Mouse (Mus musculus) kidney, postnatal 0 days (tissue): ENCODE results near the gene Timm17b. TPM values are rescaled to one million over a fixed set of nuclear protein-coding genes. Genes with fewer than 3 reads are reported as not detected.
A peak's percentile ranks its signal among the peaks of the same experiment; 100 is the strongest.

Experiments
- ATAC-seq: fragments of 200-750 bp; cut with Nextera tagmentation; replicated peaks from 2 replicates; pipeline ENCODE4 v1.8.0; 2017; ENCODE audit warnings: low read depth, moderate number of reproducible peaks, moderate TSS enrichment, moderate library complexity; ENCODE audit not compliant: low FRiP score
- DNase-seq: peaks from one replicate; pipeline ENCODE4 v3.0.0-alpha.2; 2016; ENCODE audit warnings: low spot score
- H3K27ac ChIP-seq: fragments of 300-500 bp; sonication (generic); 2 replicates; pipeline ENCODE4 v1.5.1; 2014; ENCODE audit warnings: mild to moderate bottlenecking
- H3K27me3 ChIP-seq: fragments of 300-500 bp; sonication (generic); 2 replicates; pipeline ENCODE4 v1.6.1; 2014; ENCODE audit warnings: low read length, mixed read lengths; ENCODE audit not compliant: insufficient read depth
- H3K36me3 ChIP-seq: fragments of 300-500 bp; sonication (generic); 2 replicates; pipeline ENCODE4 v1.6.1; 2014; ENCODE audit warnings: low read length, mixed read lengths; ENCODE audit not compliant: insufficient read depth
- H3K4me1 ChIP-seq: fragments of 300-500 bp; sonication (generic); replicated peaks from 2 replicates; pipeline ENCODE4 v1.6.1; 2014; ENCODE audit warnings: antibody characterized with exemption, low read length, mixed read lengths; ENCODE audit not compliant: insufficient read depth
- H3K4me2 ChIP-seq: fragments of 300-500 bp; sonication (generic); 2 replicates; pipeline ENCODE4 v1.6.1; 2014; ENCODE audit warnings: mild to moderate bottlenecking, low read length, moderate library complexity, mixed read lengths
- H3K4me3 ChIP-seq: fragments of 300-500 bp; sonication (generic); replicated peaks from 2 replicates; pipeline ENCODE4 v1.5.1; 2014; ENCODE audit warnings: low read depth, low read length
- H3K9ac ChIP-seq: fragments of 300-500 bp; sonication (generic); 2 replicates; pipeline ENCODE4 v1.6.1; 2014; ENCODE audit warnings: low read depth, low read length
- H3K9me3 ChIP-seq: fragments of 300-500 bp; sonication (generic); replicated peaks from 2 replicates; pipeline ENCODE4 v1.6.1; 2016; ENCODE audit warnings: low read length, inconsistent platforms, mixed read lengths
- CTCF ChIP-seq: IDR thresholded peaks from 2 replicates; pipeline ENCODE4 v1.5.1; 2016; ENCODE audit warnings: antibody characterized with exemption, low read depth, mild to moderate bottlenecking, moderate library complexity
- WGBS: fragments of 180-500 bp; shearing (Covaris S2); extraction: QIAGEN DNeasy Blood & Tissue Kit; methylation state at CpG from one replicate; pipeline ENCODE4 v1.1.7; 2014; 5-methylcytosine and 5-hydroxymethylcytosine counted together
- polyA plus RNA-seq: library from polyadenylated mRNA; unstranded; fragments of >200 nt; fragmentation: Nextera tagmentation; extraction: Ambion mirVana; gene quantifications from 2 replicates; pipeline ENCODE4 v1.2.1, GENCODE M21; 2015

Timm17b gene
- polyA plus RNA-seq, 1 experiment from 2014 or later, result 140 TPM

GRCm38 (mm10) chrX:7865786-7866185, 33.4 kb upstream of the Timm17b start:
- no peak for ATAC-seq
- H3K9ac ChIP-seq, result no peak overlapping the region

GRCm38 (mm10) chrX:7867141-7867540, 32.0 kb upstream of the Timm17b start:
- Histone ChIP-seq H3K9me3 (no peaks in the 10 kb centered on the region), H3K36me3 (no peaks in the 10 kb centered on the region), H3K4me2 (no peak overlapping the region), H3K4me3 (no peak overlapping the region), H3K27me3 (no peaks in the 10 kb centered on the region), H3K27ac (no peak overlapping the region), H3K4me1 (no peaks in the 10 kb centered on the region), H3K9ac (no peak overlapping the region)
- 89% methylated on average over 1 of the region's 1 CpGs for whole genome bisulfite sequencing
- DNase-seq (no peak), ATAC-seq (no peak)
- no peak for TF ChIP-seq CTCF

More at GRCm38 (mm10) chrX:7865786-7866185, 33.4 kb upstream of the Timm17b start:
- H3K4me3 ChIP-seq, result no peak overlapping the region
- H3K36me3 ChIP-seq, result no peaks in the 10 kb centered on the region
- TF ChIP-seq CTCF, result no peak
- H3K4me1 ChIP-seq, result no peaks in the 10 kb centered on the region
- no peak overlapping the region for H3K4me2 ChIP-seq
- H3K27me3 ChIP-seq, result no peaks in the 10 kb centered on the region
- no peak for DNase-seq
- WGBS, result 71% methylated on average over 2 of the region's 2 CpGs
- H3K27ac ChIP-seq, result no peak overlapping the region
- no peaks in the 10 kb centered on the region for H3K9me3 ChIP-seq

GRCm38 (mm10) chrX:7868506-7868905, 30.7 kb upstream of the Timm17b start:
- Histone ChIP-seq H3K27ac (no peak overlapping the region), H3K36me3 (no peaks in the 10 kb centered on the region), H3K9me3 (no peaks in the 10 kb centered on the region), H3K27me3 (no peaks in the 10 kb centered on the region), H3K4me1 (no peaks in the 10 kb centered on the region), H3K4me2 (no peak overlapping the region), H3K9ac (no peak overlapping the region), H3K4me3 (no peak overlapping the region)
- no peak for TF ChIP-seq CTCF
- no peak for ATAC-seq
- WGBS, result 61% methylated on average over 2 of the region's 2 CpGs
- DNase-seq, result no peak

DNA sequence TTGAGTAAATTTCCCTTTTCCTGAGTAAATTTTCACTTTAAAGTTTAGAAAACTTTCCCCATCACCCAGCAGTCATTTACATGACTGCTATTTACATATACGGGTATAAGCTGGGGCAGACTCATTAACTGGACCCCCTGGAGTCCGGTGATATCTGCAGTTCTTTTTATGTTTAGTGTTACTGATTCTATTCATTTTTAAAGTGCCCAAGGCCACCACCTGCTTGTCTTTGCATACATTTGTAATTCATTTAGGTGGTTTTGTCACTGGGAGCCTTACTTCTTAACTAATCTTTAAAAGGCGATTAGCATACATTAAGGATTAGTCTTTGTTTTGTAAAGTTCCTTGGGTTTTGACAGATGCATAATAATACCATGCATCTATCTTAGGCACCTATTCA, 29.3 kb upstream of the Timm17b start:
- Histone ChIP-seq H3K4me2 (no peak overlapping the region), H3K9me3 (no peaks in the 10 kb centered on the region), H3K9ac (no peak overlapping the region), H3K4me1 (no peaks in the 10 kb centered on the region), H3K4me3 (no peak overlapping the region), H3K27ac (no peak overlapping the region), H3K27me3 (no peaks in the 10 kb centered on the region), H3K36me3 (0 out of 2 replicates have a peak, but pooled peaks cover 5% of the 10 kb centered on the region)
- ATAC-seq, result no peak
- TF ChIP-seq CTCF, result no peak
- 54% methylated on average over 3 of the region's 3 CpGs for WGBS
- DNase-seq, result no peak

- WGBS, result 32% methylated on average over 27 of the region's 38 CpGs
- peak within 1 kb of the TSS; percentile 42; the same call in 1 of the 2 replicates for H3K9ac ChIP-seq
Observed at GRCm38 (mm10) chrX:7878007-7878419, 21.1 kb upstream of the Timm17b start, which contains the start of gene Pim2. Gene Pim2, plus strand, starts transcription at chrX:7878262.

DNA sequence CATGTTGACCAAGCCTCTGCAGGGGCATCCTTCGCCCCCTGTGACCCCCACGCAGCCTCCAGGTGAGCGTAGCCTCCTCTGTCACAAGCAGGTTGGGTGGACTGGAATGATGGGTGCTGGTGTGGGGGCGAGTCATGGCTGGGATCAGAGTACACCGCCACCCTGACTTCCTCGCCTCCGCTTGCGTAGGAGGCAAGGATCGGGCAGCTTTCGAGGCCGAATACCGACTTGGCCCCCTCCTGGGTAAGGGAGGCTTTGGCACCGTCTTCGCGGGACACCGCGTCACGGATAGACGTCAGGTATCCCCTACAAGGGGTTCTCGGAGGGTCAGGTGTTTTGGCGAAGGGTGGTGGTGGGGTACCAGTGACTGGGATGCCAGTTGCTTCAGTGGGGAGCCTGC, 20.7 kb upstream of the Timm17b start:
- H3K27me3 ChIP-seq, result no peaks in the 10 kb centered on the region
- TF ChIP-seq CTCF, result no peak
- DNase-seq (no peak), ATAC-seq (no peak; the same call in 1 of the 2 replicates)
- H3K9me3 ChIP-seq, result no peaks in the 10 kb centered on the region
- H3K4me2 ChIP-seq, result peak overlapping the region; percentile 84
- 22% methylated on average over 21 of the region's 21 CpGs for WGBS
- H3K9ac ChIP-seq, result peak overlapping the region; percentile 42; the same call in 1 of the 2 replicates
- no peak overlapping the region for H3K27ac ChIP-seq
- H3K4me1 ChIP-seq, result no peaks in the 10 kb centered on the region
- 0 out of 2 replicates have a peak, but pooled peaks cover 5% of the 10 kb centered on the region for H3K36me3 ChIP-seq
- peak overlapping the region; percentile 45 for H3K4me3 ChIP-seq

More at GRCm38 (mm10) chrX:7878007-7878419, 21.1 kb upstream of the Timm17b start, which contains the start of gene Pim2:
- TF ChIP-seq CTCF, result no peak
- DNase-seq (peak; percentile 80), ATAC-seq (peak; percentile 92)
- no peaks in the 10 kb centered on the region for H3K9me3 ChIP-seq
- 0 out of 2 replicates have a peak, but pooled peaks cover 5% of the 10 kb centered on the region for H3K36me3 ChIP-seq
- no peaks in the 10 kb centered on the region for H3K27me3 ChIP-seq
- peak within 1 kb of the TSS; percentile 45 for H3K4me3 ChIP-seq
- H3K27ac ChIP-seq, result no peak within 1 kb of the TSS
- H3K4me1 ChIP-seq, result no peaks in the 10 kb centered on the region
- peak within 1 kb of the TSS; percentile 84 for H3K4me2 ChIP-seq

GRCm38 (mm10) chrX:7879819-7880218, 19.3 kb upstream of the Timm17b start:
- Histone ChIP-seq H3K27ac (no peak overlapping the region), H3K27me3 (no peaks in the 10 kb centered on the region), H3K4me1 (no peaks in the 10 kb centered on the region), H3K9me3 (no peaks in the 10 kb centered on the region), H3K4me2 (peak overlapping the region; percentile 84), H3K36me3 (no peaks in the 10 kb centered on the region), H3K9ac (no peak overlapping the region), H3K4me3 (no peak overlapping the region)
- ATAC-seq (peak; percentile 27; the same call in 1 of the 2 replicates), DNase-seq (peak; percentile 80)
- WGBS, result 25% methylated on average over 11 of the region's 11 CpGs
- peak; percentile 64 for TF ChIP-seq CTCF
